Mouse (Mus musculus) B cell, adult (primary cell): ENCODE measurements around the gene Aadacl4. TPM values are rescaled to one million over a fixed set of nuclear protein-coding genes. Genes with fewer than 3 reads are reported as not detected.

Experiments
- total RNA-seq: library from RNA; stranded (reverse); gene quantifications from 4 replicates; pipeline ENCODE4 v1.2.4, GENCODE M21; 2023; ENCODE audit not compliant: inconsistent age

The Aadacl4 gene
- not detected in 4 replicates for total RNA-seq

GRCm38 (mm10) chr4:144613407-144613806 is at the start of gene Aadacl4:
Gene Aadacl4 (plus strand): TSS chr4:144613707.

DNA sequence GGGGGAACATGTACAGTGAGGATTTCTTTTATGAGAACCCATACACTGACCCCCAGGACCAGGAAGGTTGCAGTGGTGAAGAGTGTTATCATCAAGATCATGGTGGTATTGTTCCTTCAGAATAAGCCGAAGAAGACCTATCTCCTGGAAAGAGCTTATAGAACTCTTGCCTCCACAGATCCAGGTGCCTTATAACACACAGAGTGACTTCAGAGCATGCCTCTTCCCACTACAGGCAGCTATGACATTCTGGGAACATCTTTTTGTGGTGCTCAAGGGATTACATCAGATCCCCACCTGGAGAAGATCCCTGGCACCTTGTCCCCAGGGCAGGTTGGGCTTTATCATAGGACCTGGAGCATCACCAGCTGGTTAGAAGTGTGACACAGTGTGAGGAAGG is 48.5 kb upstream of the Aadacl4 start, which contains the start of gene Gm13124:
Gene Gm13124, minus strand, starts transcription at position 101 of the 400 bp plus-strand sequence.

Other genes starting within 250 kb of the Aadacl4 start
- not detected in 4 replicates for gene Pramef20, start 235.8 kb upstream of the Aadacl4 start, total RNA-seq
- gene Pramef12, start 205.2 kb upstream of the Aadacl4 start, total RNA-seq: not detected in 4 replicates
- not detected in 4 replicates for gene 1700012P22Rik, start 174.9 kb upstream of the Aadacl4 start, total RNA-seq
- not detected in 4 replicates for gene Gm9944, start 160.4 kb upstream of the Aadacl4 start, total RNA-seq
- not detected in 4 replicates for gene Aadacl3, start 150.0 kb upstream of the Aadacl4 start, total RNA-seq
- gene 9430007A20Rik, start 93.9 kb upstream of the Aadacl4 start, total RNA-seq: not detected in 4 replicates
- not detected in 4 replicates for gene Gm13124, start 48.6 kb upstream of the Aadacl4 start, total RNA-seq
- not detected in 4 replicates for gene Gm436, start 72.7 kb downstream of the Aadacl4 start, total RNA-seq
- not detected in 4 replicates for gene Gm13178, start 107.7 kb downstream of the Aadacl4 start, total RNA-seq
- not detected in 4 replicates for gene Gm438, start 172.9 kb downstream of the Aadacl4 start, total RNA-seq